Mouse (Mus musculus) neural tube, embryonic 13.5 days (tissue): ENCODE measurements around the gene Cadps2. TPM values are rescaled to one million over a fixed set of nuclear protein-coding genes. Genes with fewer than 3 reads are reported as not detected.

Experiments
- ATAC-seq: fragments of 200-750 bp; cut with Nextera tagmentation; 2 replicates; pipeline ENCODE4 v1.8.0; 2017; ENCODE audit warnings: low read depth, mild to moderate bottlenecking, moderate TSS enrichment, moderate library complexity
- H3K27ac ChIP-seq: fragments of 300-500 bp; sonication (generic); replicated peaks from 2 replicates; pipeline ENCODE4 v1.5.1; 2015; ENCODE audit warnings: moderate library complexity, mild to moderate bottlenecking, inconsistent platforms
- H3K27me3 ChIP-seq: fragments of 300-500 bp; sonication (generic); 2 replicates; pipeline ENCODE4 v1.6.1; 2015; ENCODE audit warnings: mild to moderate bottlenecking, inconsistent platforms
- H3K36me3 ChIP-seq: fragments of 300-500 bp; sonication (generic); 2 replicates; pipeline ENCODE4 v1.6.1; 2015; ENCODE audit warnings: mild to moderate bottlenecking, inconsistent platforms
- H3K4me1 ChIP-seq: fragments of 300-500 bp; sonication (generic); replicated peaks from 2 replicates; pipeline ENCODE4 v1.6.1; 2015; ENCODE audit warnings: inconsistent platforms
- H3K4me2 ChIP-seq: fragments of 300-500 bp; sonication (generic); 2 replicates; pipeline ENCODE4 v1.6.1; 2015; ENCODE audit warnings: inconsistent platforms, mild to moderate bottlenecking, moderate library complexity
- H3K4me3 ChIP-seq: fragments of 300-500 bp; sonication (generic); 2 replicates; pipeline ENCODE4 v1.5.1; 2015; ENCODE audit warnings: mild to moderate bottlenecking, inconsistent platforms
- H3K9ac ChIP-seq: fragments of 300-500 bp; sonication (generic); 2 replicates; pipeline ENCODE4 v1.6.1; 2015; ENCODE audit warnings: moderate library complexity, mild to moderate bottlenecking, inconsistent platforms
- H3K9me3 ChIP-seq: fragments of 300-500 bp; sonication (generic); 2 replicates; pipeline ENCODE4 v1.6.1; 2016; ENCODE audit warnings: inconsistent platforms
- WGBS: fragments of 180-500 bp; shearing (Covaris S2); methylation state at CpG from one replicate; pipeline ENCODE4 v1.1.7; 2015; 5-methylcytosine and 5-hydroxymethylcytosine counted together
- polyA plus RNA-seq: library from polyadenylated mRNA; unstranded; fragments of >200 nt; fragmentation: Nextera tagmentation; extraction: Ambion mirVana; gene quantifications from 2 replicates; pipeline ENCODE4 v1.2.1, GENCODE M21; 2015

The Cadps2 gene
- polyA plus RNA-seq, 1 experiment from 2014 or later: 4.2 TPM

GRCm38 (mm10) chr6:23748823-23749222, 90.4 kb downstream of the Cadps2 start:
- ATAC-seq: no peak
- H3K4me3 ChIP-seq: no peak overlapping the region
- 71% methylated on average over 5 of the region's 5 CpGs for WGBS
- H3K4me2 ChIP-seq: no peak overlapping the region
- H3K36me3 ChIP-seq: no peaks in the 10 kb centered on the region
- H3K4me1 ChIP-seq: no peaks in the 10 kb centered on the region
- no peak overlapping the region for H3K9ac ChIP-seq
- H3K27me3 ChIP-seq: no peaks in the 10 kb centered on the region
- H3K9me3 ChIP-seq: no peaks in the 10 kb centered on the region
- no peak overlapping the region for H3K27ac ChIP-seq

GRCm38 (mm10) chr6:23740010-23740409, 99.2 kb downstream of the Cadps2 start:
- no peaks in the 10 kb centered on the region for H3K9me3 ChIP-seq
- no peaks in the 10 kb centered on the region for H3K27me3 ChIP-seq
- no peak overlapping the region for H3K4me2 ChIP-seq
- no peaks in the 10 kb centered on the region for H3K4me1 ChIP-seq
- H3K9ac ChIP-seq: no peak overlapping the region
- H3K36me3 ChIP-seq: no peaks in the 10 kb centered on the region
- ATAC-seq: no peak
- no peak overlapping the region for H3K4me3 ChIP-seq
- 85% methylated on average over 5 of the region's 5 CpGs for WGBS
- H3K27ac ChIP-seq: no peak overlapping the region

GRCm38 (mm10) chr6:23732750-23733149, 106.5 kb downstream of the Cadps2 start:
- Histone ChIP-seq H3K4me2 (no peak overlapping the region), H3K4me3 (no peak overlapping the region), H3K4me1 (no peaks in the 10 kb centered on the region), H3K27me3 (no peaks in the 10 kb centered on the region), H3K9me3 (no peaks in the 10 kb centered on the region), H3K36me3 (no peaks in the 10 kb centered on the region), H3K27ac (no peak overlapping the region), H3K9ac (no peak overlapping the region)
- ATAC-seq: no peak
- WGBS: 45% methylated on average over 3 of the region's 3 CpGs

- ATAC-seq: no peak
- Histone ChIP-seq H3K4me3 (no peak overlapping the region), H3K9me3 (no peaks in the 10 kb centered on the region), H3K36me3 (no peaks in the 10 kb centered on the region), H3K4me2 (no peak overlapping the region), H3K4me1 (no peaks in the 10 kb centered on the region), H3K9ac (no peak overlapping the region), H3K27me3 (no peaks in the 10 kb centered on the region), H3K27ac (no peak overlapping the region)
- 77% methylated on average over 3 of the region's 3 CpGs for WGBS
Observed at GRCm38 (mm10) chr6:23728620-23729019, 110.6 kb downstream of the Cadps2 start.

- no peaks in the 10 kb centered on the region for H3K27me3 ChIP-seq
- H3K9me3 ChIP-seq: no peaks in the 10 kb centered on the region
- 89% methylated on average over 4 of the region's 4 CpGs for WGBS
- no peak overlapping the region for H3K4me3 ChIP-seq
- no peaks in the 10 kb centered on the region for H3K36me3 ChIP-seq
- H3K4me1 ChIP-seq: no peaks in the 10 kb centered on the region
- no peak for ATAC-seq
- no peak overlapping the region for H3K9ac ChIP-seq
- no peak overlapping the region for H3K27ac ChIP-seq
- no peak overlapping the region for H3K4me2 ChIP-seq
Observed at GRCm38 (mm10) chr6:23723697-23724096, 115.5 kb downstream of the Cadps2 start.

GRCm38 (mm10) chr6:23720401-23720800, 118.8 kb downstream of the Cadps2 start:
- H3K27ac ChIP-seq: no peak overlapping the region
- H3K36me3 ChIP-seq: no peaks in the 10 kb centered on the region
- H3K4me1 ChIP-seq: no peaks in the 10 kb centered on the region
- WGBS: 90% methylated on average over 2 of the region's 2 CpGs
- H3K4me2 ChIP-seq: no peak overlapping the region
- no peaks in the 10 kb centered on the region for H3K9me3 ChIP-seq
- H3K9ac ChIP-seq: no peak overlapping the region
- H3K4me3 ChIP-seq: no peak overlapping the region
- H3K27me3 ChIP-seq: no peaks in the 10 kb centered on the region
- no peak for ATAC-seq

- Histone ChIP-seq H3K36me3 (no peaks in the 10 kb centered on the region), H3K27me3 (no peaks in the 10 kb centered on the region), H3K4me1 (no peaks in the 10 kb centered on the region), H3K4me3 (no peak overlapping the region), H3K9ac (no peak overlapping the region), H3K4me2 (no peak overlapping the region), H3K9me3 (no peaks in the 10 kb centered on the region), H3K27ac (no peak overlapping the region)
- 71% methylated on average over 3 of the region's 3 CpGs for WGBS
- no peak for ATAC-seq
Observed at GRCm38 (mm10) chr6:23707506-23707905, 131.7 kb downstream of the Cadps2 start.

DNA sequence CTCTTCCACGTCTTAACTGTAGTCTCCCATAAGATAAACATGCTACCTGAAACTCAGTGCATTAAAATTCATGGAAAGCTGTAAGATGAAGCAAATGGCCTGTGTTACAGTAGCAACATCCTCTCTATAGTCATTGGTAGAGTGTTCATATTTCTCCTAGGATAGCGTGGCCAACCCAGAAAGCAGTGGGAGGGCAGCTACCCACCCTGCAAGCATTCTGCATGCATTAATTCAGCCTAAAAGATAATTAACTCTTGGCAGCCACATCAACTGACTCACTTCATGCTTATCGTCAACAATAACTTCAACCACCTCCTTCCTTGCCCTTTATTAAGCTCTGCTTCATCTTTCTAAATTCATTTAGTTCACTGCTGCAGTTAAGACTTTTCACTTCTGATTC, 138.3 kb downstream of the Cadps2 start:
- H3K36me3 ChIP-seq: no peaks in the 10 kb centered on the region
- no peak overlapping the region for H3K4me2 ChIP-seq
- ATAC-seq: no peak
- no peaks in the 10 kb centered on the region for H3K4me1 ChIP-seq
- no peak overlapping the region for H3K27ac ChIP-seq
- no peak overlapping the region for H3K9ac ChIP-seq
- H3K27me3 ChIP-seq: no peaks in the 10 kb centered on the region
- WGBS: 71% methylated on average over 3 of the region's 3 CpGs
- H3K9me3 ChIP-seq: no peaks in the 10 kb centered on the region
- H3K4me3 ChIP-seq: no peak overlapping the region

- Histone ChIP-seq H3K36me3 (no peaks in the 10 kb centered on the region), H3K4me1 (no peaks in the 10 kb centered on the region), H3K9ac (no peak overlapping the region), H3K4me2 (no peak overlapping the region), H3K27ac (no peak overlapping the region), H3K9me3 (no peaks in the 10 kb centered on the region), H3K27me3 (no peaks in the 10 kb centered on the region), H3K4me3 (no peak overlapping the region)
- no peak for ATAC-seq
- WGBS: 72% methylated on average over 1 of the region's 1 CpGs
Observed at GRCm38 (mm10) chr6:23678172-23678571, 161.0 kb downstream of the Cadps2 start.

GRCm38 (mm10) chr6:23655036-23655435, 184.2 kb downstream of the Cadps2 start, which contains the start of gene Rnf148:
Rnf148 (minus strand) TSS chr6:23655136.
- no peak within 1 kb of the TSS for H3K27ac ChIP-seq
- H3K9ac ChIP-seq: no peak within 1 kb of the TSS
- no peaks in the 10 kb centered on the region for H3K27me3 ChIP-seq
- H3K4me2 ChIP-seq: no peak within 1 kb of the TSS
- no peak for ATAC-seq
- H3K4me1 ChIP-seq: no peaks in the 10 kb centered on the region
- whole genome bisulfite sequencing: 91% methylated on average over 2 of the region's 2 CpGs
- H3K9me3 ChIP-seq: no peaks in the 10 kb centered on the region
- no peak within 1 kb of the TSS for H3K4me3 ChIP-seq
- H3K36me3 ChIP-seq: no peaks in the 10 kb centered on the region

DNA sequence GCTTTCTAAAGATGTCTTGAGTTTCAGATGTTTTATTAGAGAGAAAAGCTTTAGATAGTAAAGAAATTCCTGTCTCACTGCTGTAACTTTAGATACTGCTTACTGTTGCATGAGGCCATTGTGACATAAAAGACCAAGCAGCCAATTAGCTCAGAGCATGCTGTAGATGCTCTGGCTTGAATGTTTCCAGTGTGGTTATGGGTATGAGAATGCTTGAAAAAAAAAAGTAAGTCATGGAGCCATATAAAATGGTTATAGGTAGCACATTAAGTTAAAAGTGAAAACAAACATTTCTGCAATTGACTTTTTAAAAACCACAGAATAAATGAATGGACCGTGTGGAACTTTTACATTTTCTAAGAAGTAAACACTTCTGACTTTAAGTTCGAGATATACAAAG, 189.0 kb downstream of the Cadps2 start, which contains the start of gene Rnf133:
Rnf133 (minus strand) TSS at position 101 of the 400 bp plus-strand sequence.
- ATAC-seq: no peak
- no peaks in the 10 kb centered on the region for H3K36me3 ChIP-seq
- H3K27ac ChIP-seq: no peak within 1 kb of the TSS
- no peaks in the 10 kb centered on the region for H3K4me1 ChIP-seq
- no peak within 1 kb of the TSS for H3K4me2 ChIP-seq
- no peaks in the 10 kb centered on the region for H3K9me3 ChIP-seq
- no peaks in the 10 kb centered on the region for H3K27me3 ChIP-seq
- H3K9ac ChIP-seq: no peak within 1 kb of the TSS
- no peak within 1 kb of the TSS for H3K4me3 ChIP-seq
- 95% methylated on average over 2 of the region's 2 CpGs for WGBS

DNA sequence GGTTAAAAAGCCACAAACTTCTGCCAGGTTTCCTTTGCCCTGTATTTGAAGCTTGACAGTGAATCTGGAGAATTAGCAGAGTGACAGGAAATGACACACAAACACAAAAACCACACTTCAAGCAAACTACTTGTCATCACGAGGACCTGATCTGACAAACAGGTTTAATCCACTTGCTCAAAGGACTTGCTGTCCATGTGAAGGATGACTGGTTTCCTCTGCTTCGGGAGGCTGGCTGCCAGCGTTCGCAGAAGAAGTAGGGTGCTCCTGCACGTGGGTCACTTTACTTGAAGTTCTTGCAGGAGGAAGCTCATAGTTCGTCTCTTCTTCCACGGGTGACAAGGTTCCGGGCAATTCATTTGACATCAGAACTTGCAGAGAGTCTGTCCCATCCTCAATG, 190.5 kb downstream of the Cadps2 start:
- 87% methylated on average over 8 of the region's 8 CpGs for WGBS

GRCm38 (mm10) chr6:23647627-23648247, 191.5 kb downstream of the Cadps2 start:
- Histone ChIP-seq H3K9ac (no peak overlapping the region), H3K27me3 (no peaks in the 10 kb centered on the region), H3K4me1 (no peaks in the 10 kb centered on the region), H3K27ac (no peak overlapping the region), H3K36me3 (no peaks in the 10 kb centered on the region), H3K4me2 (no peak overlapping the region), H3K9me3 (no peaks in the 10 kb centered on the region), H3K4me3 (no peak overlapping the region)
- WGBS: 64% methylated on average over 7 of the region's 7 CpGs
- peak; percentile 32; the same call in 1 of the 2 replicates for ATAC-seq

More for the DNA sequence above, 190.5 kb downstream of the Cadps2 start:
- Histone ChIP-seq H3K27me3 (no peaks in the 10 kb centered on the region), H3K36me3 (no peaks in the 10 kb centered on the region), H3K9ac (no peak overlapping the region), H3K4me2 (no peak overlapping the region), H3K4me3 (no peak overlapping the region), H3K27ac (no peak overlapping the region), H3K9me3 (no peaks in the 10 kb centered on the region), H3K4me1 (no peaks in the 10 kb centered on the region)
- no peak for ATAC-seq
